Mouse (Mus musculus) c-Kit-negative CD71-positive TER-119-positive erythroid progenitor cells, embryonic 14.5 days (primary cell): ENCODE results near the gene Inafm1.
"Not testable (repeated sequence)": the region's sequence is repeated elsewhere in the genome, so short reads cannot be mapped to it uniquely, and the experiment has no call there.

Experiments
- DNase-seq: peaks from one replicate; pipeline ENCODE4 v3.0.0-alpha.2; 2013; ENCODE audit warnings: low read depth, low spot score

The Inafm1 gene

GRCm38 (mm10) chr7:16297616-16298015 is 24.2 kb upstream of the Inafm1 start:
- no peak for DNase-seq

GRCm38 (mm10) chr7:16296766-16297390 is 23.5 kb upstream of the Inafm1 start:
- DNase-seq, result peak; percentile 47

GRCm38 (mm10) chr7:16296146-16296545 is 22.7 kb upstream of the Inafm1 start:
- DNase-seq, result peak; percentile 41

GRCm38 (mm10) chr7:16295321-16295900 is 22.0 kb upstream of the Inafm1 start:
- DNase-seq, result peak; percentile 78

- DNase-seq, result peak; percentile 94
These were observed 21.4 kb upstream of the Inafm1 start for GRCm38 (mm10) chr7:16294837-16295236.

GRCm38 (mm10) chr7:16294346-16294745 is 20.9 kb upstream of the Inafm1 start:
- DNase-seq, result peak; percentile 55

GRCm38 (mm10) chr7:16287791-16288190 is 14.4 kb upstream of the Inafm1 start:
- no peak for DNase-seq

- DNase-seq, result no peak
These were observed 13.6 kb upstream of the Inafm1 start for GRCm38 (mm10) chr7:16287016-16287415.

GRCm38 (mm10) chr7:16286026-16286961 is 12.9 kb upstream of the Inafm1 start, which contains the start of gene Ccdc9:
Gene Ccdc9 (minus strand): TSS chr7:16286795.
- DNase-seq, result peak; percentile 99

- DNase-seq, result peak; percentile 56
These were observed 12.1 kb upstream of the Inafm1 start for GRCm38 (mm10) chr7:16285450-16286025.

GRCm38 (mm10) chr7:16284904-16285303 is 11.5 kb upstream of the Inafm1 start:
- no peak for DNase-seq

GRCm38 (mm10) chr7:16284001-16284400 is 10.6 kb upstream of the Inafm1 start:
- DNase-seq, result no peak

GRCm38 (mm10) chr7:16282334-16282733 is 8.9 kb upstream of the Inafm1 start:
- no peak for DNase-seq

- DNase-seq, result no peak
These were observed 7.3 kb upstream of the Inafm1 start for GRCm38 (mm10) chr7:16280721-16281120.

- DNase-seq, result peak; percentile 38
These were observed 1.8 kb upstream of the Inafm1 start for GRCm38 (mm10) chr7:16274922-16275890.

- peak; percentile 77 for DNase-seq
These were observed 336 bp upstream of the Inafm1 start for GRCm38 (mm10) chr7:16273766-16274140.

- DNase-seq, result peak; percentile 77
These were observed 736 bp downstream of the Inafm1 start for GRCm38 (mm10) chr7:16272681-16273080.

GRCm38 (mm10) chr7:16271139-16271538 is 2.3 kb downstream of the Inafm1 start:
- no peak for DNase-seq

GRCm38 (mm10) chr7:16266593-16266992 is 6.8 kb downstream of the Inafm1 start:
- DNase-seq, result not testable (repeated sequence)

- DNase-seq, result no peak
These were observed 7.6 kb downstream of the Inafm1 start for GRCm38 (mm10) chr7:16265856-16266255.

- no peak for DNase-seq
These were observed 9.6 kb downstream of the Inafm1 start for GRCm38 (mm10) chr7:16263843-16264242.
